Mouse (Mus musculus) lung, embryonic 16.5 days (tissue): ENCODE measurements around the gene Ptpn9. TPM values are rescaled to one million over a fixed set of nuclear protein-coding genes. Genes with fewer than 3 reads are reported as not detected.

Experiments
- ATAC-seq: fragments of 200-750 bp; cut with Nextera tagmentation; 2 replicates; pipeline ENCODE4 v1.8.0; 2017; ENCODE audit warnings: low read depth, mild to moderate bottlenecking, moderate library complexity
- H3K27ac ChIP-seq: fragments of 300-500 bp; sonication (generic); 2 replicates; pipeline ENCODE4 v1.5.1; 2014; ENCODE audit warnings: mild to moderate bottlenecking, control low read depth, low read length
- H3K27me3 ChIP-seq: fragments of 300-500 bp; sonication (generic); 2 replicates; pipeline ENCODE4 v1.6.1; 2014; ENCODE audit warnings: low read depth, low read length, mixed read lengths; ENCODE audit not compliant: control insufficient read depth, insufficient read depth
- H3K36me3 ChIP-seq: fragments of 300-500 bp; sonication (generic); 2 replicates; pipeline ENCODE4 v1.6.1; 2014; ENCODE audit warnings: low read length; ENCODE audit not compliant: control insufficient read depth, insufficient read depth
- H3K4me1 ChIP-seq: fragments of 300-500 bp; sonication (generic); replicated peaks from 2 replicates; pipeline ENCODE4 v1.6.1; 2014; ENCODE audit warnings: low read length, mixed read lengths; ENCODE audit not compliant: control insufficient read depth, insufficient read depth
- H3K4me2 ChIP-seq: fragments of 300-500 bp; sonication (generic); 2 replicates; pipeline ENCODE4 v1.6.1; 2014; ENCODE audit warnings: low read depth, low read length, control low read depth
- H3K4me3 ChIP-seq: fragments of 300-500 bp; sonication (generic); 2 replicates; pipeline ENCODE4 v1.5.1; 2014; ENCODE audit warnings: mild to moderate bottlenecking, low read length, control low read depth
- H3K9ac ChIP-seq: fragments of 300-500 bp; sonication (generic); 2 replicates; pipeline ENCODE4 v1.6.1; 2014; ENCODE audit warnings: low read length, control low read depth
- H3K9me3 ChIP-seq: fragments of 300-500 bp; sonication (generic); 2 replicates; pipeline ENCODE4 v1.6.1; 2016; ENCODE audit warnings: low read length; ENCODE audit not compliant: control insufficient read depth
- WGBS: fragments of 180-500 bp; shearing (Covaris S2); extraction: QIAGEN DNeasy Blood & Tissue Kit; methylation state at CpG from one replicate; pipeline ENCODE4 v1.1.7; 2014; 5-methylcytosine and 5-hydroxymethylcytosine counted together
- polyA plus RNA-seq: library from polyadenylated mRNA; unstranded; fragments of >200 nt; fragmentation: Nextera tagmentation; extraction: Ambion mirVana; gene quantifications from 2 replicates; pipeline ENCODE4 v1.2.1, GENCODE M21; 2015

Ptpn9 gene
- polyA plus RNA-seq, 1 experiment from 2014 or later: 21.7 TPM

DNA sequence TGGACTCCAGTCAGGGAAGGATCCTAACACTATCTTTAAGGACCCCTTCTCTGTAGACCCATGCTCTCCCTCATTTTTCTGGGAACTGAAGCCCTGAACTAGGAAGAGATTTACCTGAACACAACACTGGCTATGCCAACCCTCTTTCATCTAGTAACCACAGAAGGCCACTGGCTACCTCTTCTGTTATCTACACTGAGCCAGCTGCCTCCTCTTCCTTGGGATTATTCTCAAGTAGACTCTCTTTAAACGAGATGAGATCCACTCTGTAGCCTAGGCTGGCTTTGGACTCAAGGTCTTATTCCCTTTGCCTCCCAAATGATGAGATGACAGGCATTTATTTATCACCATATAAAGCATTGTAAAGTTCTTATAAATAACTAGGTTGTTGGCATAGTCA is 75.5 kb downstream of the Ptpn9 start:
- Histone ChIP-seq H3K27me3 (no peaks in the 10 kb centered on the region), H3K4me2 (no peak overlapping the region), H3K4me1 (peaks cover 8% of the 10 kb centered on the region), H3K9ac (no peak overlapping the region), H3K9me3 (no peaks in the 10 kb centered on the region), H3K27ac (no peak overlapping the region), H3K4me3 (no peak overlapping the region), H3K36me3 (no peaks in the 10 kb centered on the region)
- WGBS: 36% methylated on average over 1 of the region's 1 CpGs
- ATAC-seq: no peak

DNA sequence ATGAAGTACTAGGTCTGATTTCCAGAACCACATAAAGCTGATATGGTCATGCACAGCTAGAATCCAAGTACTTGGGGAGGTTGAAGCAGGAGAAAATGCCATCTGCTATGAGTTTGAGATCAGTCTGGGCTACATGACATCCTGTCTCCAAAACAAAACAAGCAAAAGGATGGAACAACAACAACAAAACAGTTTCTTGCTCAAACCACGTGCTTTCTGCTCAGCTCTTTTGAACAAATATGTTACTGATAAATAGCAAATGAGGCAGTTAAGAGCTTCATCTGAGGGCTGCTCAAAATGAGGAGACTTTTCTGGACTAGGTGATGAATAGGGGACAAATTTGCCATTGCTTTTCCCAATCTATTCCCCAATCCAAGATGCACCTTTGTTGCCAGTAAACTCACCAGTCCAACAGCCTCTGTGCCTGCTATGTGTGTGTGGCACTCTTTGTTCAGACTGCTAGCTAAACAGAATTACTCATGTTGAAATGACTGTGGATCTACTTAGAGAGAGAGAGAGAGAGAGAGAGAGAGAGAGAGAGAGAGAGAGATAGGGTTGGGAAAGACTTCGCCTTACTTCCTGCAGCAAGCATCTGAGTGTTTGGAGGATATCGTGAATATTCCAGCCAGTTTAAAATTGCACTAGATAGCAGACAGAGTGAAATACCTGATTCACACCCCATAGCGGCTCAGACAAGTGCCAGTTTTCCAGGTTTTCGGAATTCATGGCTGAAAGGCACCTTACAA is 76.2 kb downstream of the Ptpn9 start:
- H3K36me3 ChIP-seq: no peaks in the 10 kb centered on the region
- peak overlapping the region; percentile 81 for H3K9ac ChIP-seq
- no peaks in the 10 kb centered on the region for H3K9me3 ChIP-seq
- H3K4me1 ChIP-seq: peaks cover 8% of the 10 kb centered on the region
- WGBS: 7% methylated on average over 5 of the region's 5 CpGs
- ATAC-seq: no peak
- H3K27ac ChIP-seq: peak overlapping the region; percentile 52; the same call in 1 of the 2 replicates
- peak overlapping the region; percentile 99 for H3K4me3 ChIP-seq
- no peaks in the 10 kb centered on the region for H3K27me3 ChIP-seq
- peak overlapping the region; percentile 87 for H3K4me2 ChIP-seq

DNA sequence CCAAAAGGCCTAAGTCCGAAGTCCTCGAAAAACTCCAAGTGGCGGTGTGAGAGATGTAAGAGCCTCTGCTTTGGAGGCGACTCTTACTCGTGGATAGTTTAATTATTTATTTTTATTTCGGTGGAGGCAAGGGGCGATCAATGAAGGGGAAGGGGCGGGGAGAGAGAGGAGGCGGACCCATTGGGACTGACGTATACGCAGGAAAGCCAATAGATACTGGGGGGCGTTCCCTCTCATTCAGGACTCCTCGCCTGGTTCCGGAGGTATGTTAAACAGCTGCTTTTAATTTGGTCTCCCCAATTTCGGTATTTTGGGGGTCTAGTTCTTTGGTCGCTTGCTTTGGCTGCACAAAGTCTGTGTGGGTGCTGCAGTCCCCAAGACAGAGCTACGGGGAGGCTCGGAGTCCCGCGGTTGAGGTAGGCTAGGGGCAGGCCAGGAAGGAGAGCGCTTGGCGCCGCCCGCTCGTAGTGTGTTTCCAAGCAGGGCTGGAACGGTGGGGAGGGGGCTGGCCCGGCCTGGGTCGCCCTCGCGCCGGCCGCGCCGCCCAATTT is 77.2 kb downstream of the Ptpn9 start, which contains the start of gene Sin3a:
Gene Sin3a (plus strand): TSS at position 240 of the 551 bp plus-strand sequence.
- WGBS: under 1% methylated on average over 34 of the region's 34 CpGs

DNA sequence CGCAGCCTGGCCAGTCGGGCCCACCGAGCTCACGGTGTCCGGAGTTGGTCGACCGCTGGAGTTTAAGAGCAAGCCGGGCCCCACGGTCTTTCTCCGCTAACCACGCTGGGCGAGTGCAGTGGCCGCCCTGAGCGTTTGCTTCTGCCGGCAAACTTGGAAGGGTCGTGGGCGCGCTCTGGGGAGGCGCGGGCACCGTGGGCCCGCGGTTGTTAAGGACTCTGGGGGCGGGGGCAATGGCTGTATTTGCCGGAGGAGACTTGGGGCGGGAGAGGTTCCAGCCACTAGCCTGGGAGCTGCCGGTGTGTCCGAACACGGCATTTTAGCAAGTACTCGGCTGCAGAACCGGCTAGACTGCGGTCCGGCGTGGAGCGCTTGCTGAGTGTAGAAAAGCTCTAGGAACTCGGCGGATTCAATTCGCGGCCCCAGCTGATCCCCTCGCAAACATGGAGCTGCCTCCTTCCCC is 77.8 kb downstream of the Ptpn9 start:
- Histone ChIP-seq H3K4me1 (peaks cover 11% of the 10 kb centered on the region), H3K27me3 (no peaks in the 10 kb centered on the region), H3K9me3 (no peaks in the 10 kb centered on the region), H3K36me3 (no peaks in the 10 kb centered on the region), H3K27ac (peak overlapping the region; percentile 100), H3K9ac (peak overlapping the region; percentile 81), H3K4me2 (peak overlapping the region; percentile 87), H3K4me3 (peak overlapping the region; percentile 99)
- WGBS: under 1% methylated on average over 40 of the region's 40 CpGs
- ATAC-seq: no peak

More for the DNA sequence above, 77.2 kb downstream of the Ptpn9 start, which contains the start of gene Sin3a:
- peak within 1 kb of the TSS; percentile 81 for H3K9ac ChIP-seq
- no peaks in the 10 kb centered on the region for H3K36me3 ChIP-seq
- H3K4me3 ChIP-seq: peak within 1 kb of the TSS; percentile 99
- peak within 1 kb of the TSS; percentile 100 for H3K27ac ChIP-seq
- no peaks in the 10 kb centered on the region for H3K27me3 ChIP-seq
- ATAC-seq: no peak
- H3K4me2 ChIP-seq: peak within 1 kb of the TSS; percentile 87
- H3K9me3 ChIP-seq: no peaks in the 10 kb centered on the region
- peaks cover 8% of the 10 kb centered on the region for H3K4me1 ChIP-seq

DNA sequence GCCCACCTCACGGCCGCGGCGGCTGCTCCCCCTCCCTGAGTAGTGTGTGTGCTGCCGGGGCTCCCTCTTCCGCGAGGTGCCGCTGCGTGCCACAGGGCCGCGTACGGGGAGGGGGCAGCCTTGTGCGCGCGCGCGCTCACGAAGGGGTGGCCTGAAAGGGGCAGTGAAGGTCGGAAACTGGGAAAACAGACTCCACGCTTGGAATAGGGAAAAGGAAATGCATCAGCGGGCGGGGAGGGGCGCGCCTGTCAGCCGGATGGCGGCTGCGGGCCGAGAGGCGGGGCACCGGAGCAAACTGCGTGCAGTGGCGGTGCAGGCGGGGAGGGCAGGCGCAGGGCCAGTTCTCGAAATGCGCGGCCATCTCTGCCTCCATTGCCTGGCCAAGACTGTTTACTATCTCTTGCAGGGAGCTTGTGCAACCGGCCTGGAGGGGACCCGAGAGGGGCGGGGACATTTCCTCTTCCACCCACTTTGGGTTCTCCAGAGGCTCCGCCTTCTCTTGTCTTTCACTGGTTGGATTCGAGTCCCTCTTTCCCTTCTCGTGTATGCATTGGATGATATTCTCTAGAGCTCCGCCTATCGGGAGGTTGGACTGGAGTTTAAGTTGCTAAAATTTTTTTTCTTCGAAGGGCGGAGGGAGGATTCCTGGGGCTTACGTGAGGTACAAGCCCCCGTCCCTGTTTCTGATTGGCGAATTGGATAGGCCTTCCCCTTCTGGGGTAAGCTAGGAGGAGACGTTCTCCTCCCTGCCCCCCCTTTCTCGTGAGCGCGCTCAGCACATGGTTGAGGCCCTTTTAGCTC is 78.5 kb downstream of the Ptpn9 start:
- Histone ChIP-seq H3K36me3 (no peaks in the 10 kb centered on the region), H3K27ac (peak overlapping the region; percentile 100), H3K9me3 (no peaks in the 10 kb centered on the region), H3K4me3 (peak overlapping the region; percentile 99), H3K27me3 (no peaks in the 10 kb centered on the region), H3K9ac (peak overlapping the region; percentile 81), H3K4me2 (peak overlapping the region; percentile 92), H3K4me1 (peaks cover 11% of the 10 kb centered on the region)
- WGBS: under 1% methylated on average over 51 of the region's 54 CpGs
- peak; percentile 79 for ATAC-seq

DNA sequence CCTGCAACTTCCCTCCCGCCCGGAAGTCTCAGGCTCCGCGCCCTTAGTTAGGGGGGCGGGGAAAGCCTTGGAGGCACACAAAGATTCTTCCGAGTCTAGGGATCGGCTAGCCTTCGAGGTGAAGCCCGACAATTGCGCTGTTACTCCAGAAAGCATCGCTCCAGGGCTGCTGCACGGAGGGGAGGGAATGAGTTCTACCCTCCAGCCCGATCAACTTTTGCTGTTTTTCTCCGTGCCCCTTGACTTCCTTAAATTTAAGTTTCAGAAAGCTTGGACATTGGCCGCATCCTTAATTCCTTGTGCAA is 79.0 kb downstream of the Ptpn9 start:
- peak overlapping the region; percentile 97 for H3K27ac ChIP-seq
- H3K9me3 ChIP-seq: no peaks in the 10 kb centered on the region
- peaks cover 11% of the 10 kb centered on the region for H3K4me1 ChIP-seq
- under 1% methylated on average over 15 of the region's 15 CpGs for WGBS
- H3K27me3 ChIP-seq: no peaks in the 10 kb centered on the region
- peak overlapping the region; percentile 77 for H3K9ac ChIP-seq
- no peak for ATAC-seq
- H3K4me2 ChIP-seq: peak overlapping the region; percentile 92
- H3K36me3 ChIP-seq: no peaks in the 10 kb centered on the region
- H3K4me3 ChIP-seq: peak overlapping the region; percentile 99

DNA sequence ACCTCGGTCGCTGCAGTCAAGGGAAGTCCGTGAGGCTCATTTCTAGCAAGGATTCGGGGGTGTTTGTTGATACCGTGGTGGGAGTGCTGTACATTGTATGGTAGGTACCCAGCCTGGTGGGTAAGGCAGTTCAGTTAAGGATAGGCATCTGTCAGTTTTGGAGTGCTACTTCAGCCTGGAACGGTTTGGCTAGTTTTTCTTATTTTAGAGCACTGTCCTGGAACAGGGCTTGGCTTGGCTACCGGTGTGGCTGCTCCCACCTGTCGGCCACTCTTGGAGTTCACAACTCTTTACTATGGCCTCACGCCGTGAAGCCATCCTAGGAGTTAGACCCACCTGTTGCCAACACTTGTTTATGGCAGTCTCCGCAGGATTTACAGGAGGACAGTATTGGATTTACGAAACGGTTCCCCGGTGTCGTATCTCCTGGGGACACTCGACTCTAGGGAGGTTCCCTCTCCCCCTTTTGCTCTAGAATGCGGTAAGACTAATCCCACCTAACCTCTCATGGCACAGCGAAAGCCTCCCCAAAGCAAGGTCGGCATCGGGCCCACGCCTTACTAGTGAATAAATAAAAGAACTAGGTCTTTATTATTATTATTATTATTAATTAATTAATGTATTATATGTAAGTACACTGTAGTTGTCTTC is 79.6 kb downstream of the Ptpn9 start:
- Histone ChIP-seq H3K36me3 (no peaks in the 10 kb centered on the region), H3K9ac (peak overlapping the region; percentile 77), H3K4me3 (peak overlapping the region; percentile 99), H3K27ac (peak overlapping the region; percentile 97), H3K4me2 (peak overlapping the region; percentile 92), H3K4me1 (peaks cover 11% of the 10 kb centered on the region), H3K27me3 (no peaks in the 10 kb centered on the region), H3K9me3 (no peaks in the 10 kb centered on the region)
- no peak for ATAC-seq
- WGBS: 2% methylated on average over 21 of the region's 21 CpGs

DNA sequence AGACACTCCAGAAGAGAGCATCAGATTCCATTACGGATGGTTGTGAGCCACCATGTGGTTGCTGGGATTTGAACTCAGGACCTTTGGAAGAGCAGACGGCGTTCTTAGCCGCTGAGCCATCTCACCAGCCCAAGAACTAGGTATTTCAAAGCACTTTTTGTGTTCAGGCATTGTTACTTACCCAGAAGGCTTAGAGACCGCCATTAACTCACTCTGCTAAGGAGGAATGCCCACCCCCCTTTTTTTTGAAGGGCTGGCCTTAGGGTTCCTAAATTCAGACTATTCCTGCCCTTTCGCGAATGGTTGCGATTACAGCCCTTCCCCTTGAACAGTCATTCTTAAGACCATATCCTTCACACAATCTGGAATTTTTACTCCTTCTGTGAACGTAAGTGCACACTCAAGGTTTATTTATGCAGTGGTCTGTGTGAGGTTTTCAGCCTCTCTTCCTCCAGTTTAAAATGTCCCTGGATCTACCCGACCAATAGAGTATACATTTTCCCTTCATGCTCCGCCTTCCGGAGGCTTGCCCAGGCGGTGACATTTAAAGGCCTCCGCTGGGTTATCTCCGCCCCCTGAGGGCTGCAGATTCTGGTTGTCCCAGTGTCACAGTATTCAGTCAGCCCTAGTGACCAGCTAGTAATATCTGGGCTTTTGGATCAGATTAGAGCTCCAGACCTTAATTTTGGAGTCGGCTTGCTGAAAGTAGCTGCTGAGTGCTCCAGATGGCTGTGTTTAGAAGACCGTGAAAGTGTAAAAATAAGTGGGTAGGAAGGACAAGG is 80.3 kb downstream of the Ptpn9 start:
- H3K27me3 ChIP-seq: no peaks in the 10 kb centered on the region
- no peaks in the 10 kb centered on the region for H3K36me3 ChIP-seq
- no peaks in the 10 kb centered on the region for H3K9me3 ChIP-seq
- H3K4me3 ChIP-seq: peak overlapping the region; percentile 99
- peaks cover 11% of the 10 kb centered on the region for H3K4me1 ChIP-seq
- H3K4me2 ChIP-seq: peak overlapping the region; percentile 92
- H3K27ac ChIP-seq: peak overlapping the region; percentile 97
- no peak for ATAC-seq
- 3% methylated on average over 17 of the region's 17 CpGs for WGBS
- H3K9ac ChIP-seq: peak overlapping the region; percentile 77
